Mouse (Mus musculus): ENCODE measurements around the gene Cldn20.
A peak's percentile ranks its signal among the peaks of the same experiment; 100 is the strongest.

The Cldn20 gene

DNA sequence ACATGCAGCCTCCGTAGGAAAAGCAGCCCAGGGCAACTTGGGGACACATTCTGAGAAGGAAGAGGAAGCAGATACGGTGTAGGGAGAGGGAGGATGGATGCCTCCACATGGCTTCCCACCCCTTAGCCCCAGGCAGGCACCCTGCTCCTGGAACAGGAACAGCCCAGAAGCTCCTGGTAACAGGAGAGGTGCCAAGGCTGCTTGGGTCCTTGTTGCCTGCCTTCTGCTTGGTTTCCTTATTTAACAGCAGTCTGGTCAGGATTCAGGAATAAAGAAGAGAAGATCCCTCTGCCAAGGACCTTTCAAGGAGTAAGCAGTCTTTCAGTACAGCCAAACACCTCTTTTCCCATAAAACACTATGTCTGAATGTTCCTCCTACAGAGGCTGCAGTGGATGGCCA lies 36.8 kb upstream of the Cldn20 start:
- TF ChIP-seq NANOG (IDR thresholded peaks at IDR 0.05; ENCODE audit: borderline replicate concordance, low read length) (no peak), CTCF (conservative IDR thresholded peaks at IDR 0.05; ENCODE audit: low read length) (no peak), POU5F1 (IDR thresholded peaks at IDR 0.05; ENCODE audit: borderline replicate concordance, low read length) (no peak)
- no peaks in the 10 kb centered on the region for H3K9me3 ChIP-seq (ENCODE audit: low read length)
- H3K27me3 ChIP-seq (ENCODE audit: insufficient read depth, low read length) = no peaks in the 10 kb centered on the region
- H3K4me1 ChIP-seq (replicated peaks; ENCODE audit: low read depth, low read length) = no peaks in the 10 kb centered on the region
- H3K4me3 ChIP-seq (replicated peaks; ENCODE audit: low read length) = no peak overlapping the region
- H3K36me3 ChIP-seq (ENCODE audit: insufficient read depth, low read length) = no peaks in the 10 kb centered on the region

DNA sequence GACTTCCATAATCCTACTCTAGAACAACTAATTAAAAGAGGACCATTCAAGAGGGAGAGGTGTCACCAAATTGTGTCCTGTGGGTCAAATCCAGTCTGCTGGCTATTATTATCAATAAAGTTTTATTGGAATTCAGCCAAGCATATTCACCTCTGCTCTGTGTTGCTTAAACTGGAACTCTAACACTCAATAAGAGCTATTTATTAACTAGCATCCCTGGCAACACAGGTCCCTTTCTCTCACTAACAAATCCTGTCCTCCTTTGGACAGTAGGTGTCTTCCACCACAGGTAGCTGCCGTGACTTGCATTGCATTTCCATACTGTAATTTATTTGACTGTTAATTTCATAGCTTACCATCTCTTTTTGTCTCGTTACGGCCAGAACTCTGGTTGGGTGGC lies 36.3 kb upstream of the Cldn20 start:
- Histone ChIP-seq H3K4me1 (replicated peaks; ENCODE audit: low read depth, low read length) (no peaks in the 10 kb centered on the region), H3K9me3 (ENCODE audit: low read length) (no peaks in the 10 kb centered on the region), H3K4me3 (replicated peaks; ENCODE audit: low read length) (no peak overlapping the region), H3K36me3 (ENCODE audit: insufficient read depth, low read length) (no peaks in the 10 kb centered on the region), H3K27me3 (ENCODE audit: insufficient read depth, low read length) (no peaks in the 10 kb centered on the region)
- TF ChIP-seq POU5F1 (IDR thresholded peaks at IDR 0.05; ENCODE audit: borderline replicate concordance, low read length) (no peak), NANOG (IDR thresholded peaks at IDR 0.05; ENCODE audit: borderline replicate concordance, low read length) (no peak), CTCF (conservative IDR thresholded peaks at IDR 0.05; ENCODE audit: low read length) (no peak)

DNA sequence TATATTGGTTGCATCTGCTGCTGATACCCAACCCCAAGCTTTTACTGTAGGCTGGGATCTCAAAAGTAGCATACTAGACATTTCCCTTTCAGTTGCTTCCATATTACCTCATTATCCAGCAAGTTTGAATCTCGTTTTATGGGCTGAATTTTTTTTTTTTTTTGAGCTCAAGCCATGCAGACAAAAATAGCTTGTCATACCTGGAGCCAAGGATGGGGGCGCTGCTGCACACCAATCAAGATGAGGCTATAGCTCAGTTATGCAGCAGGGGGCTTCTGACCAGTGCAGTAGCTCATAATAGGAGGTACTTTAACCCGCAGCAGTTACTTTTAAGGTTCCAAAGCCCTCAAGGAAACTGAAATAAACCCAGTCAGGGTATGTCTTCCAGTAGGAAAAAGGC lies 34.3 kb upstream of the Cldn20 start:
- no peak for TF ChIP-seq NANOG (IDR thresholded peaks at IDR 0.05; ENCODE audit: borderline replicate concordance, low read length)
- peak; percentile 66 for TF ChIP-seq CTCF (conservative IDR thresholded peaks at IDR 0.05; ENCODE audit: low read length)
- H3K4me1 ChIP-seq (replicated peaks; ENCODE audit: low read depth, low read length) = no peaks in the 10 kb centered on the region
- H3K4me3 ChIP-seq (replicated peaks; ENCODE audit: low read length) = no peak overlapping the region
- H3K27me3 ChIP-seq (ENCODE audit: insufficient read depth, low read length) = no peaks in the 10 kb centered on the region
- H3K36me3 ChIP-seq (ENCODE audit: insufficient read depth, low read length) = no peaks in the 10 kb centered on the region
- no peaks in the 10 kb centered on the region for H3K9me3 ChIP-seq (ENCODE audit: low read length)

DNA sequence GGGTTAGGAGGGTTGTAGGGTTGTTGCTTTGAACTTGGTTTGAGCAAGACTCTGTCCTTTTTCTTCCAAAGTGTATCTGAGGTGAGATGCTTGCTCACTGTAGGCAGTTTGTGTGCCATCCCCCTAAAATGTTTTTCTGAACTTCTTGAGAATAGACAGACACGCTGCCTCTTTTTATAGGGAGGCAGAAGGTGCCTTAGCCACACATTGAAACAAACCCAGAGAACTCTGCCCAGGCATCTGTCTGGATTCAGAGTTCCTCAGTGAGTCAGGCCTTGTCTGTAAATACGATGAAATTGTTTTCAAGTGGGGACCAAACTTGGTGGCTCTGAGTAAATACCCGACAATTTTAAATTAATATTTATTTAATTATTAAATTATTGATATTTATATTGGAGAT lies 33.8 kb upstream of the Cldn20 start:
- Histone ChIP-seq H3K36me3 (ENCODE audit: insufficient read depth, low read length) (no peaks in the 10 kb centered on the region), H3K27me3 (ENCODE audit: insufficient read depth, low read length) (no peaks in the 10 kb centered on the region), H3K4me1 (replicated peaks; ENCODE audit: low read depth, low read length) (no peaks in the 10 kb centered on the region), H3K9me3 (ENCODE audit: low read length) (no peaks in the 10 kb centered on the region), H3K4me3 (replicated peaks; ENCODE audit: low read length) (no peak overlapping the region)
- TF ChIP-seq CTCF (conservative IDR thresholded peaks at IDR 0.05; ENCODE audit: low read length) (no peak), NANOG (IDR thresholded peaks at IDR 0.05; ENCODE audit: borderline replicate concordance, low read length) (no peak), POU5F1 (IDR thresholded peaks at IDR 0.05; ENCODE audit: borderline replicate concordance, low read length) (no peak)

DNA sequence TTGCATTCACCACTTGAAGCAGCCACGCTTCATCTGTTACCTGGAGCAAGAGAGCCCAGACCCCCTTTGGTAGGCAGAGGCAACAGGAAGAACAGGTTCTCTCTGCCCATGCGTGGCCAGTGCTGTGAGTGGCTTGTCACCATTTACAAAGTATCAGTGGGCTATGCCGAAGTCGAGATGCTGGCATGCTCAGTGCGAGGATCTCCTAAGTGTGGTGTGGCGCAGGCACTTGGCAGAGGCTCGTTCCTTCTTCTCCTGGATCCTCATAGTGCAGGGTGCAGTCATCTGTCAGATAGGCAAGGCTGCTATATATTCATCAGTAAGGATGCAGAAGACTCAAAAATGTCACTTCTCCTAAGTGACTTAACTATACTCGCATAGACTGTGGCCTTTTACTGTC lies 32.9 kb upstream of the Cldn20 start:
- TF ChIP-seq NANOG (IDR thresholded peaks at IDR 0.05; ENCODE audit: borderline replicate concordance, low read length) = no peak
- TF ChIP-seq POU5F1 (IDR thresholded peaks at IDR 0.05; ENCODE audit: borderline replicate concordance, low read length) = no peak
- Histone ChIP-seq H3K4me3 (replicated peaks; ENCODE audit: low read length) (no peak overlapping the region), H3K36me3 (ENCODE audit: insufficient read depth, low read length) (no peaks in the 10 kb centered on the region), H3K9me3 (ENCODE audit: low read length) (no peaks in the 10 kb centered on the region), H3K4me1 (replicated peaks; ENCODE audit: low read depth, low read length) (no peaks in the 10 kb centered on the region), H3K27me3 (ENCODE audit: insufficient read depth, low read length) (no peaks in the 10 kb centered on the region)

DNA sequence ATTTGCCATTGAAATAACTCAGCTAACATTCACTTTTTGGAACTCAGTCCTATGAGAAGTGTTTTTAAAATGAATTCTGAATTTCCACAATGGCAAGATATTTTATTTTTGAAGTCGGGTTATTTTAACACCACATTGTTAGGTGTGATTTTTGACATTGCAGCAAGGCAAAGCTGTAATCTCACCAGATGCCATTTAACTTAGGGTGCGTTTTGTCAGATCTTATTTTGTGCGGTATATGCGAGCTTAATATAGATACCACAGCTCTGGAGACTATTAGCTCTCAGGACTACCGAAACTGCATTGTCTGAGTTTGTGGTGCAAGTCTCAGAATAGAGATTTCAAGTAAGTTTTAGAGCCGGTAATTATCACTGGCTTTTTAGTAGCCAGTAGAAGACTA lies 32.3 kb upstream of the Cldn20 start:
- Histone ChIP-seq H3K4me3 (replicated peaks; ENCODE audit: low read length) (no peak overlapping the region), H3K9me3 (ENCODE audit: low read length) (no peaks in the 10 kb centered on the region), H3K36me3 (ENCODE audit: insufficient read depth, low read length) (no peaks in the 10 kb centered on the region), H3K27me3 (ENCODE audit: insufficient read depth, low read length) (no peaks in the 10 kb centered on the region), H3K4me1 (replicated peaks; ENCODE audit: low read depth, low read length) (peaks cover 4% of the 10 kb centered on the region)
- no peak for TF ChIP-seq NANOG (IDR thresholded peaks at IDR 0.05; ENCODE audit: borderline replicate concordance, low read length)
- TF ChIP-seq POU5F1 (IDR thresholded peaks at IDR 0.05; ENCODE audit: borderline replicate concordance, low read length) = no peak
- TF ChIP-seq CTCF (conservative IDR thresholded peaks at IDR 0.05; ENCODE audit: low read length) = no peak

GRCm38 (mm10) chr17:3500936-3501335 lies 31.4 kb upstream of the Cldn20 start:
- H3K36me3 ChIP-seq (ENCODE audit: insufficient read depth, low read length) = no peaks in the 10 kb centered on the region
- H3K9me3 ChIP-seq (ENCODE audit: low read length) = no peaks in the 10 kb centered on the region
- no peaks in the 10 kb centered on the region for H3K27me3 ChIP-seq (ENCODE audit: insufficient read depth, low read length)
- no peak overlapping the region for H3K4me3 ChIP-seq (replicated peaks; ENCODE audit: low read length)
- TF ChIP-seq NANOG (IDR thresholded peaks at IDR 0.05; ENCODE audit: borderline replicate concordance, low read length) = no peak
- TF ChIP-seq CTCF (conservative IDR thresholded peaks at IDR 0.05; ENCODE audit: low read length) = no peak
- TF ChIP-seq POU5F1 (IDR thresholded peaks at IDR 0.05; ENCODE audit: borderline replicate concordance, low read length) = no peak
- H3K4me1 ChIP-seq (replicated peaks; ENCODE audit: low read depth, low read length) = peaks cover 13% of the 10 kb centered on the region

- H3K9me3 ChIP-seq (ENCODE audit: low read length) = no peaks in the 10 kb centered on the region
- no peaks in the 10 kb centered on the region for H3K36me3 ChIP-seq (ENCODE audit: insufficient read depth, low read length)
- H3K4me1 ChIP-seq (replicated peaks; ENCODE audit: low read depth, low read length) = peaks cover 28% of the 10 kb centered on the region
- no peaks in the 10 kb centered on the region for H3K27me3 ChIP-seq (ENCODE audit: insufficient read depth, low read length)
- no peak for TF ChIP-seq POU5F1 (IDR thresholded peaks at IDR 0.05; ENCODE audit: borderline replicate concordance, low read length)
- TF ChIP-seq CTCF (conservative IDR thresholded peaks at IDR 0.05; ENCODE audit: low read length) = no peak
- no peak overlapping the region for H3K4me3 ChIP-seq (replicated peaks; ENCODE audit: low read length)
These were observed 26.6 kb upstream of the Cldn20 start for GRCm38 (mm10) chr17:3505711-3506110.

DNA sequence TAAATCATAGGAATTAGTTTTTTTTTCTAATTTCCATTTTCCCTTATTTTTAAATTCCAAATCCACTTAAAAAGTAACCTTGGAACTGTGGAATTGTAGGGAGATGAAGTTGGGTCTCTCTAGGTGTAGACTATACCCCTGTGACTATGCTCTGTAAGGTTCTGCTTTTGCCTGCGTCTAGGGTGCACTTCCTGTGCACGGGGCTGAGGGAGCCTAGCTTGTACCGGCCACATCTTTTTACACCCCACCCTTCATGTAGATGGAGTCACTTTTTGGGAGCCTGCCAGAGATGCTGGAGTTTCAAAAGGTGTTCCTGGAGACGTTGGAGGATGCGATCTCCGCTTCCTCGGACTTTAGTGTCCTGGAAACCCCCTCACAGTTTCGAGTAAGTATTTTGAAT lies 25.8 kb upstream of the Cldn20 start:
- H3K4me1 ChIP-seq (replicated peaks; ENCODE audit: low read depth, low read length) = peaks cover 28% of the 10 kb centered on the region
- H3K36me3 ChIP-seq (ENCODE audit: insufficient read depth, low read length) = no peaks in the 10 kb centered on the region
- no peak overlapping the region for H3K4me3 ChIP-seq (replicated peaks; ENCODE audit: low read length)
- H3K27me3 ChIP-seq (ENCODE audit: insufficient read depth, low read length) = no peaks in the 10 kb centered on the region
- TF ChIP-seq POU5F1 (IDR thresholded peaks at IDR 0.05; ENCODE audit: borderline replicate concordance, low read length) = no peak
- no peak for TF ChIP-seq CTCF (conservative IDR thresholded peaks at IDR 0.05; ENCODE audit: low read length)
- no peak for TF ChIP-seq NANOG (IDR thresholded peaks at IDR 0.05; ENCODE audit: borderline replicate concordance, low read length)
- no peaks in the 10 kb centered on the region for H3K9me3 ChIP-seq (ENCODE audit: low read length)

All from E14TG2a.4 (cell line).